Mouse (Mus musculus) forebrain, embryonic 11.5 days (tissue): Measurements from ENCODE around the gene Tas2r109. TPM values are rescaled to one million over a fixed set of nuclear protein-coding genes. Genes with fewer than 3 reads are reported as not detected.
"Not testable (repeated sequence)": the region's sequence is repeated elsewhere in the genome, so short reads cannot be mapped to it uniquely, and the experiment has no call there.

Experiments used
- ATAC-seq: fragments of 200-750 bp; cut with Nextera tagmentation; replicated peaks from 2 replicates; pipeline ENCODE4 v1.8.0; 2017; ENCODE audit warnings: moderate TSS enrichment; ENCODE audit not compliant: low FRiP score
- DNase-seq: peaks from one replicate; pipeline ENCODE4 v3.0.0-alpha.2; 2017; ENCODE audit warnings: low spot score
- H3K27ac ChIP-seq: fragments of 300-500 bp; sonication (generic); 2 replicates; pipeline ENCODE4 v1.5.1; 2014; ENCODE audit warnings: low read depth, low read length
- H3K27me3 ChIP-seq: fragments of 300-500 bp; sonication (generic); 2 replicates; pipeline ENCODE4 v1.6.1; 2014; ENCODE audit warnings: mild to moderate bottlenecking, low read length, mixed read lengths; ENCODE audit not compliant: control insufficient read depth, insufficient read depth
- H3K36me3 ChIP-seq: fragments of 300-500 bp; sonication (generic); 2 replicates; pipeline ENCODE4 v1.6.1; 2014; ENCODE audit warnings: mild to moderate bottlenecking, low read length, moderate library complexity, mixed read lengths; ENCODE audit not compliant: control insufficient read depth, insufficient read depth
- H3K4me1 ChIP-seq: fragments of 300-500 bp; sonication (generic); replicated peaks from 2 replicates; pipeline ENCODE4 v1.6.1; 2014; ENCODE audit warnings: low read length, mixed read lengths; ENCODE audit not compliant: control insufficient read depth, insufficient read depth
- H3K4me2 ChIP-seq: fragments of 300-500 bp; sonication (generic); 2 replicates; pipeline ENCODE4 v1.6.1; 2014; ENCODE audit warnings: low read depth, mild to moderate bottlenecking, low read length, moderate library complexity, mixed read lengths; ENCODE audit not compliant: severe bottlenecking
- H3K4me3 ChIP-seq: fragments of 300-500 bp; sonication (generic); 2 replicates; pipeline ENCODE4 v1.5.1; 2014; ENCODE audit warnings: low read depth, low read length
- H3K9ac ChIP-seq: fragments of 300-500 bp; sonication (generic); 2 replicates; pipeline ENCODE4 v1.6.1; 2014; ENCODE audit warnings: low read length
- H3K9me3 ChIP-seq: fragments of 300-500 bp; sonication (generic); 2 replicates; pipeline ENCODE4 v1.6.1; 2016; ENCODE audit warnings: low read length, mixed read lengths; ENCODE audit not compliant: control insufficient read depth
- WGBS: fragments of 180-500 bp; shearing (Covaris S2); extraction: QIAGEN DNeasy Blood & Tissue Kit; methylation state at CpG from one replicate; pipeline ENCODE4 v1.1.7; 2014; 5-methylcytosine and 5-hydroxymethylcytosine counted together
- polyA plus RNA-seq: library from polyadenylated mRNA; unstranded; fragments of >200 nt; fragmentation: Nextera tagmentation; extraction: Ambion mirVana; gene quantifications from 2 replicates; pipeline ENCODE4 v1.2.1, GENCODE M21; 2014

Tas2r109 gene
- polyA plus RNA-seq, result not detected in 2 replicates

- no peak for ATAC-seq
These were observed at the start of gene Tas2r109 for GRCm38 (mm10) chr6:132980865-132981264. Gene Tas2r109, minus strand, starts transcription at chr6:132980965.

GRCm38 (mm10) chr6:132957819-132958218 is 22.9 kb downstream of the Tas2r109 start, which contains the start of gene Tas2r131:
Gene Tas2r131, minus strand, starts transcription at chr6:132957919.
- H3K9me3 ChIP-seq, result no peaks in the 10 kb centered on the region
- H3K4me2 ChIP-seq, result no peak within 1 kb of the TSS
- H3K4me1 ChIP-seq, result no peaks in the 10 kb centered on the region
- H3K27ac ChIP-seq, result no peak within 1 kb of the TSS
- H3K27me3 ChIP-seq, result no peaks in the 10 kb centered on the region
- 67% methylated on average over 1 of the region's 1 CpGs for WGBS
- ATAC-seq, result no peak
- H3K9ac ChIP-seq, result no peak within 1 kb of the TSS
- no peaks in the 10 kb centered on the region for H3K36me3 ChIP-seq
- H3K4me3 ChIP-seq, result no peak within 1 kb of the TSS
- no peak for DNase-seq

More at GRCm38 (mm10) chr6:132980865-132981264, at the start of gene Tas2r109:
- WGBS, result 85% methylated on average over 2 of the region's 2 CpGs
- H3K27me3 ChIP-seq, result no peaks in the 10 kb centered on the region
- no peak within 1 kb of the TSS for H3K9ac ChIP-seq
- no peaks in the 10 kb centered on the region for H3K9me3 ChIP-seq
- H3K4me1 ChIP-seq, result no peaks in the 10 kb centered on the region
- H3K4me3 ChIP-seq, result no peak within 1 kb of the TSS
- no peak within 1 kb of the TSS for H3K4me2 ChIP-seq
- H3K27ac ChIP-seq, result no peak within 1 kb of the TSS
- DNase-seq, result no peak
- no peaks in the 10 kb centered on the region for H3K36me3 ChIP-seq

- Histone ChIP-seq H3K4me2 (no peak within 1 kb of the TSS), H3K4me3 (no peak within 1 kb of the TSS), H3K27me3 (no peaks in the 10 kb centered on the region), H3K9ac (no peak within 1 kb of the TSS), H3K4me1 (no peaks in the 10 kb centered on the region), H3K9me3 (no peaks in the 10 kb centered on the region), H3K27ac (no peak within 1 kb of the TSS), H3K36me3 (no peaks in the 10 kb centered on the region)
- DNase-seq (no peak), ATAC-seq (no peak)
- 85% methylated on average over 2 of the region's 2 CpGs for WGBS
These were observed 30.0 kb downstream of the Tas2r109 start, which contains the start of gene Tas2r129 for GRCm38 (mm10) chr6:132950802-132951201. Gene Tas2r129, plus strand, starts transcription at chr6:132951102.

DNA sequence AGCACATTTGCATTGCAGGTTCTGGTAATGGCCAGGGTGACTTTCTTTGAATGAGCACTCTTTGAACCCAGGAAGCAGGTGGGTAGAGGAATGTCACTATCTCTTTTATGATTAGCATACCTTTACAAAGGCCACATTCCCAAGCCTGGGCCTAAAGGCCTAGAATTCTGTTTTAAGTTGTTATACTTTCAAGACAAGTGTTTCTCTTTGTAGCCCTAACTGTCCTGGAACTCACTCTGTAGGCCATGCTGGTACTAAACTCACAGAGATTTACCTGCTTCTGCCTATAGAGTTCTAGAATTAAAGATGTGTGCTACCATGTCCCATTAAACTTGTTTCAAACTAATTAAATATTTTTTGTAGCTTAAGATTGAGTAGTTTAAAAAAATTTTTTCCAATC is 39.4 kb downstream of the Tas2r109 start:
- H3K9me3 ChIP-seq, ATAC-seq, H3K9ac ChIP-seq, H3K4me3 ChIP-seq, H3K4me1 ChIP-seq, H3K27ac ChIP-seq, DNase-seq, H3K4me2 ChIP-seq, H3K27me3 ChIP-seq, H3K36me3 ChIP-seq: not testable (repeated sequence)

Other genes with a start within 250 kb of the Tas2r109 start
- not detected in 2 replicates for gene Tas2r115, start 242.9 kb downstream of the Tas2r109 start, polyA plus RNA-seq
- gene Tas2r124, start 226.2 kb downstream of the Tas2r109 start, polyA plus RNA-seq, result not detected in 2 replicates
- not detected in 2 replicates for gene Tas2r102, start 218.8 kb downstream of the Tas2r109 start, polyA plus RNA-seq
- not detected in 2 replicates for gene Tas2r136, start 202.8 kb downstream of the Tas2r109 start, polyA plus RNA-seq
- not detected in 2 replicates for gene Tas2r117, start 178.1 kb downstream of the Tas2r109 start, polyA plus RNA-seq
- not detected in 2 replicates for gene Tas2r123, start 133.8 kb downstream of the Tas2r109 start, polyA plus RNA-seq
- gene Tas2r116, start 125.5 kb downstream of the Tas2r109 start, polyA plus RNA-seq, result not detected in 2 replicates
- not detected in 2 replicates for gene Tas2r110, start 113.0 kb downstream of the Tas2r109 start, polyA plus RNA-seq
- not detected in 2 replicates for gene Tas2r113, start 88.0 kb downstream of the Tas2r109 start, polyA plus RNA-seq
- not detected in 2 replicates for gene Tas2r125, start 71.3 kb downstream of the Tas2r109 start, polyA plus RNA-seq
- not detected in 2 replicates for gene Tas2r129, start 29.9 kb downstream of the Tas2r109 start, polyA plus RNA-seq
- not detected in 2 replicates for gene Tas2r131, start 23.0 kb downstream of the Tas2r109 start, polyA plus RNA-seq
- not detected in 2 replicates for gene Tas2r103, start 56.1 kb upstream of the Tas2r109 start, polyA plus RNA-seq
- not detected in 2 replicates for gene Tas2r140, start 74.9 kb upstream of the Tas2r109 start, polyA plus RNA-seq
- 59.8 and 70.4 TPM in 2 replicates for gene Smim10l1, start 123.9 kb upstream of the Tas2r109 start, polyA plus RNA-seq